Mouse (Mus musculus) CH12.LX (cell line): ENCODE results near the gene Agrp. TPM values are rescaled to one million over a fixed set of nuclear protein-coding genes. Genes with fewer than 3 reads are reported as not detected.

Experiments used
- DNase-seq: peaks from one replicate; pipeline ENCODE4 v3.0.0-alpha.2; 2013; ENCODE audit errors: extremely low read depth
- H3K27ac ChIP-seq: 2 replicates; pipeline ENCODE4 v1.5.1; 2012; ENCODE audit warnings: low read depth, mild to moderate bottlenecking, control low read depth, moderate library complexity; ENCODE audit not compliant: insufficient read depth
- H3K27me3 ChIP-seq: replicated peaks from 2 replicates; pipeline ENCODE3; 2012; ENCODE audit warnings: inconsistent platforms
- H3K36me3 ChIP-seq, 2 experiments: replicated peaks in 1 of 2; 2 replicates each; pipeline versions ENCODE3 to v1.6.1; 2012; ENCODE audit warnings: inconsistent platforms in 1 of 2, low read length in 1 of 2, mild to moderate bottlenecking in 1 of 2, mixed read lengths in 1 of 2, moderate library complexity in 1 of 2; ENCODE audit not compliant: control insufficient read depth in 1 of 2, insufficient read depth in 1 of 2
- H3K4me1 ChIP-seq, 2 experiments: 2 replicates each; pipeline ENCODE4 v1.6.1; 2012; ENCODE audit warnings: inconsistent platforms in 1 of 2, moderate library complexity in 1 of 2; ENCODE audit not compliant: insufficient read depth in 2 of 2, control insufficient read depth in 1 of 2
- H3K4me2 ChIP-seq: 2 replicates; pipeline ENCODE4 v1.6.1; 2012; ENCODE audit warnings: low read depth, mild to moderate bottlenecking, control low read depth; ENCODE audit not compliant: poor library complexity, insufficient read depth, severe bottlenecking
- H3K4me3 ChIP-seq, 3 experiments: fragments of 150-350 bp in 1 of 3; sonication (generic) in 1 of 3; replicated peaks in 1 of 3; 2 replicates each; pipeline versions ENCODE3 to v1.5.1; 2011 to 2012; ENCODE audit warnings: low read depth in 2 of 3, low read length in 2 of 3, mild to moderate bottlenecking in 2 of 3, moderate library complexity in 2 of 3, control low read depth in 1 of 3, improper control_type of control experiment in 1 of 3, inconsistent platforms in 1 of 3, mixed read lengths in 1 of 3; ENCODE audit not compliant: poor library complexity in 1 of 3
- H3K79me2 ChIP-seq: replicated peaks from 2 replicates; pipeline ENCODE4 v1.6.1; 2012; ENCODE audit warnings: mild to moderate bottlenecking, moderate library complexity; ENCODE audit not compliant: control insufficient read depth, poor library complexity, insufficient read depth, severe bottlenecking; ENCODE audit errors: extremely low read depth
- H3K9ac ChIP-seq: 2 replicates; pipeline ENCODE4 v1.6.1; 2012; ENCODE audit warnings: low read depth, mild to moderate bottlenecking, control low read depth, moderate library complexity; ENCODE audit not compliant: insufficient read depth
- H3K9me3 ChIP-seq: replicated peaks from 2 replicates; pipeline ENCODE3; 2012; ENCODE audit warnings: low read length, inconsistent platforms, mixed read lengths
- CTCF ChIP-seq, 2 experiments: IDR thresholded peaks in 1 of 2; conservative IDR thresholded peaks in 1 of 2; 2 replicates each; pipeline ENCODE4 v1.5.1; 2011 to 2012; ENCODE audit warnings: low read depth in 2 of 2, low read length in 2 of 2, improper control_type of control experiment in 1 of 2, inconsistent platforms in 1 of 2, mild to moderate bottlenecking in 1 of 2, moderate library complexity in 1 of 2
- ELF1 ChIP-seq: IDR thresholded peaks from 2 replicates; pipeline ENCODE4 v1.6.1; 2014; ENCODE audit warnings: low read depth, mild to moderate bottlenecking, inconsistent platforms, low read length, improper control_type of control experiment
- IRF4 ChIP-seq: IDR thresholded peaks from 2 replicates; pipeline ENCODE4 v1.6.1; 2014; ENCODE audit warnings: low read depth, mild to moderate bottlenecking, inconsistent platforms, low read length, improper control_type of control experiment
- JUN ChIP-seq: IDR thresholded peaks from 2 replicates; pipeline ENCODE4 v1.6.1; 2011; ENCODE audit warnings: low read depth, mild to moderate bottlenecking, low read length, improper control_type of control experiment, moderate library complexity; ENCODE audit not compliant: insufficient read depth
- KAT2A ChIP-seq: IDR thresholded peaks from 2 replicates; pipeline ENCODE4 v1.6.1; 2012; ENCODE audit warnings: low read length, improper control_type of control experiment, inconsistent platforms; ENCODE audit not compliant: insufficient replicate concordance
- MAFK ChIP-seq: IDR thresholded peaks from 2 replicates; pipeline ENCODE4 v1.6.1; 2011; ENCODE audit warnings: low read length, improper control_type of control experiment; ENCODE audit not compliant: insufficient replicate concordance
- MAX ChIP-seq: IDR thresholded peaks from 2 replicates; pipeline ENCODE4 v1.6.1; 2011; ENCODE audit warnings: low read length, improper control_type of control experiment
- MAZ ChIP-seq: IDR thresholded peaks from 2 replicates; pipeline ENCODE4 v1.6.1; 2012; ENCODE audit warnings: low read depth, mild to moderate bottlenecking, inconsistent platforms, low read length, improper control_type of control experiment, moderate library complexity
- MEF2A ChIP-seq: IDR thresholded peaks from 2 replicates; pipeline ENCODE4 v1.6.1; 2014; ENCODE audit warnings: low read depth, mild to moderate bottlenecking, inconsistent platforms, low read length, improper control_type of control experiment, borderline replicate concordance
- MYC ChIP-seq: IDR thresholded peaks from 2 replicates; pipeline ENCODE4 v1.6.1; 2011; ENCODE audit warnings: low read depth, mild to moderate bottlenecking, improper control_type of control experiment, low read length
- PAX5 ChIP-seq: IDR thresholded peaks from 2 replicates; pipeline ENCODE4 v1.6.1; 2012; ENCODE audit warnings: low read length, inconsistent platforms, mixed read lengths
- RAD21 ChIP-seq: IDR thresholded peaks from 2 replicates; pipeline ENCODE4 v1.6.1; 2011; ENCODE audit warnings: low read depth, mild to moderate bottlenecking, low read length, improper control_type of control experiment, moderate library complexity
- TBP ChIP-seq: conservative IDR thresholded peaks from 2 replicates; pipeline ENCODE4 v1.6.1; 2011; ENCODE audit warnings: low read depth, low read length, improper control_type of control experiment
- TCF12 ChIP-seq: IDR thresholded peaks from 2 replicates; pipeline ENCODE4 v1.6.1; 2014; ENCODE audit warnings: low read depth, mild to moderate bottlenecking, inconsistent platforms, low read length, improper control_type of control experiment
- USF1 ChIP-seq: IDR thresholded peaks from 2 replicates; pipeline ENCODE4 v1.6.1; 2014; ENCODE audit warnings: low read depth, mild to moderate bottlenecking, inconsistent platforms, low read length, improper control_type of control experiment
- USF2 ChIP-seq: conservative IDR thresholded peaks from 2 replicates; pipeline ENCODE4 v1.6.1; 2011; ENCODE audit warnings: low read depth, low read length, improper control_type of control experiment
- dilution Hi-C: fragments of 300-500 bp; cut with MboI; formaldehyde crosslinking; loops from 2 replicates; pipeline ENCODE4 v1.14.3; 2020; ENCODE audit warnings: low sequenced_read_pairs; ENCODE audit not compliant: extremely low pct_unique_long_range_greater_than_20kb, extremely low pct_ligation_motif_present
- in situ Hi-C: fragments of 300-500 bp; cut with MboI; formaldehyde crosslinking; loops from 3 replicates; pipeline ENCODE4 v1.14.3; 2019; ENCODE audit warnings: low sequenced_read_pairs, low pct_ligation_motif_present, low pct_unique_long_range_greater_than_20kb, mixed read lengths
- polyA plus RNA-seq: library from polyadenylated mRNA; unstranded; fragments of >175 nt; gene quantifications from 2 replicates; pipeline ENCODE4 v1.2.1, GENCODE M21; 2012; ENCODE audit warnings: low read depth; ENCODE audit not compliant: insufficient read length
- total RNA-seq, 2 experiments: library from RNA; depleted of rRNA; stranded (reverse); fragments of 300-350 nt in 1 of 2; fragments of >200 nt in 1 of 2; gene quantifications; 2 replicates each; pipeline ENCODE4 v1.2.3; 2012 to 2014

Gene Agrp
- total and polyA plus RNA-seq, 3 experiments = 0.30 TPM; not detected in 2

- Histone ChIP-seq H3K27me3 (no peaks in the 10 kb centered on the region), H3K9ac (no peak overlapping the region), H3K27ac (no peak overlapping the region), H3K4me2 (no peak overlapping the region), H3K79me2 (no peaks in the 10 kb centered on the region), H3K4me1 (peaks cover 3 to 7% of the 10 kb centered on the region in 2 experiments), H3K36me3 (peaks cover 18 to 53% of the 10 kb centered on the region in 2 experiments), H3K4me3 (no peak overlapping the region), H3K9me3 (no peaks in the 10 kb centered on the region)
- in situ Hi-C loops (no loop called here), dilution Hi-C loops (no loop called here)
- DNase-seq = no peak
- TF ChIP-seq JUN (no peak), USF2 (no peak), MAFK (no peak), TBP (no peak), IRF4 (no peak), PAX5 (no peak), USF1 (no peak), RAD21 (no peak), KAT2A (no peak), ELF1 (no peak), MEF2A (no peak), CTCF (conservative IDR thresholded peaks at IDR 0.05 in 1 of 2, IDR thresholded peaks at IDR 0.05 in 1 of 2; ENCODE audit: low read depth in 2 of 2, low read length in 2 of 2) (no peak), MAZ (no peak)
Measured at GRCm38 (mm10) chr8:105613037-105613436, 24.2 kb downstream of the Agrp start.

- H3K27ac ChIP-seq = no peak overlapping the region
- DNase-seq = no peak
- no peaks in the 10 kb centered on the region for H3K27me3 ChIP-seq
- no peaks in the 10 kb centered on the region for H3K79me2 ChIP-seq
- H3K9me3 ChIP-seq = no peaks in the 10 kb centered on the region
- no peak overlapping the region for H3K4me2 ChIP-seq
- TF ChIP-seq USF2 (no peak), JUN (no peak), MAX (no peak), TCF12 (no peak), IRF4 (no peak), MYC (no peak)
- dilution Hi-C loops = no loop called here
- peaks cover 7 to 18% of the 10 kb centered on the region in 2 experiments for H3K4me1 ChIP-seq
- H3K4me3 ChIP-seq = no peak overlapping the region
- H3K9ac ChIP-seq = no peak overlapping the region
- in situ Hi-C loops = no loop called here
- peaks cover 11 to 41% of the 10 kb centered on the region in 2 experiments for H3K36me3 ChIP-seq
Measured at GRCm38 (mm10) chr8:105611836-105612235, 25.4 kb downstream of the Agrp start.
